Mouse (Mus musculus) liver, adult 2 months (tissue): ENCODE measurements around the gene Igf2r. TPM values are rescaled to one million over a fixed set of nuclear protein-coding genes. Genes with fewer than 3 reads are reported as not detected.

ENCODE experiments used
- DNase-seq: peaks from one replicate; pipeline ENCODE4 v3.0.0-alpha.2; 2011; ENCODE audit warnings: low read depth, low spot score; ENCODE audit errors: extremely low read depth
- H3K27ac ChIP-seq: fragments of 200-500 bp; replicated peaks from 2 replicates; pipeline ENCODE4 v1.5.1; 2012; ENCODE audit warnings: low read depth, mild to moderate bottlenecking, control low read depth, inconsistent platforms, low read length; ENCODE audit not compliant: insufficient read depth
- H3K27me3 ChIP-seq: fragments of 200-500 bp; 2 replicates; pipeline ENCODE4 v1.6.1; 2012; ENCODE audit warnings: mild to moderate bottlenecking, moderate library complexity, low read length, inconsistent platforms; ENCODE audit not compliant: control insufficient read depth, insufficient read depth
- H3K36me3 ChIP-seq: fragments of 200-500 bp; 2 replicates; pipeline ENCODE4 v1.6.1; 2012; ENCODE audit warnings: low read length, inconsistent platforms; ENCODE audit not compliant: control insufficient read depth, insufficient read depth
- H3K4me1 ChIP-seq: fragments of 200-500 bp; 2 replicates; pipeline ENCODE4 v1.6.1; 2011; ENCODE audit warnings: low read length; ENCODE audit not compliant: control insufficient read depth, insufficient read depth
- H3K4me3 ChIP-seq: fragments of 200-500 bp; 2 replicates; pipeline ENCODE4 v1.5.1; 2011; ENCODE audit warnings: low read depth, mild to moderate bottlenecking, control low read depth, low read length, moderate library complexity; ENCODE audit not compliant: insufficient read depth
- H3K79me2 ChIP-seq: fragments of 200-500 bp; 2 replicates; pipeline ENCODE4 v1.6.1; 2012; ENCODE audit warnings: inconsistent platforms, mild to moderate bottlenecking, low read length, moderate library complexity; ENCODE audit not compliant: control insufficient read depth, insufficient read depth
- H3K9ac ChIP-seq: fragments of 200-500 bp; 2 replicates; pipeline ENCODE4 v1.6.1; 2012; ENCODE audit warnings: low read depth, mild to moderate bottlenecking, control low read depth, inconsistent platforms, low read length
- CTCF ChIP-seq: fragments of 200-500 bp; IDR thresholded peaks from 2 replicates; pipeline ENCODE4 v1.5.1; 2011; ENCODE audit warnings: low read depth, low read length, control low read depth
- POLR2A ChIP-seq: fragments of 200-500 bp; IDR thresholded peaks from 2 replicates; pipeline ENCODE4 v1.6.1; 2011; ENCODE audit warnings: low read length, control low read depth; ENCODE audit not compliant: insufficient read depth; ENCODE audit errors: extremely low read depth
- WGBS: fragments of 180-500 bp; shearing (Covaris S2); methylation state at CpG from one replicate; pipeline ENCODE4 v1.1.7; 2018; 5-methylcytosine and 5-hydroxymethylcytosine counted together
- polyA plus RNA-seq: library from polyadenylated mRNA; depleted of rRNA; stranded (reverse); fragments of >200 nt; gene quantifications from 2 replicates; pipeline ENCODE4 v1.2.3, GENCODE M21; 2012
- total RNA-seq: library from RNA; depleted of rRNA; stranded (reverse); fragments of >200 nt; gene quantifications from 2 replicates; pipeline ENCODE4 v1.2.3, GENCODE M21; 2014

The Igf2r gene
- total and polyA plus RNA-seq, 2 experiments = 8.0 to 22.3 TPM

DNA sequence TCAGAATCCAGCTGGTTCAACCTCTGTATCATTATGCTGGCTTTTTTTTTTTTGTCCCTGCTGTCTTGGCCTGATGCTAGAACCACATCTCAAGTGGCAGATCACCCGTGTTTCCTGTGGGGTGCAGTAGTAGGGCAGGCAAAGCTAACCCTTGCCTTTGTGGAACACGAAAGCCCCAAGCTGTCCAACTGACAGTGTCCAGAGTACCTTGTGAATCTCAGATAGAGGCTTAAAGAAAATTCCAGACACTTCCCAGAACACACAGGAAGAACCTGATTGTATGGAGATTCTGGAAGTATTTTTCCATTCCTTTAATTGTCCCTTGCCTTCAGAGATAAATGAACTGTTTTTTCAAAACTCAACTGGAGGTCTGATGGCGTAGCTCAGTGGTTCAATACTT is 4.5 kb upstream of the Igf2r start:
- no peak for TF ChIP-seq POLR2A
- TF ChIP-seq CTCF = no peak
- H3K27me3 ChIP-seq = no peaks in the 10 kb centered on the region
- H3K4me3 ChIP-seq = no peak overlapping the region
- H3K36me3 ChIP-seq = no peaks in the 10 kb centered on the region
- no peak overlapping the region for H3K9ac ChIP-seq
- DNase-seq = no peak
- peaks cover 4% of the 10 kb centered on the region; the same call in 1 of the 2 replicates for H3K79me2 ChIP-seq
- 84% methylated on average over 3 of the region's 3 CpGs for WGBS
- no peaks in the 10 kb centered on the region for H3K4me1 ChIP-seq
- no peak overlapping the region for H3K27ac ChIP-seq

DNA sequence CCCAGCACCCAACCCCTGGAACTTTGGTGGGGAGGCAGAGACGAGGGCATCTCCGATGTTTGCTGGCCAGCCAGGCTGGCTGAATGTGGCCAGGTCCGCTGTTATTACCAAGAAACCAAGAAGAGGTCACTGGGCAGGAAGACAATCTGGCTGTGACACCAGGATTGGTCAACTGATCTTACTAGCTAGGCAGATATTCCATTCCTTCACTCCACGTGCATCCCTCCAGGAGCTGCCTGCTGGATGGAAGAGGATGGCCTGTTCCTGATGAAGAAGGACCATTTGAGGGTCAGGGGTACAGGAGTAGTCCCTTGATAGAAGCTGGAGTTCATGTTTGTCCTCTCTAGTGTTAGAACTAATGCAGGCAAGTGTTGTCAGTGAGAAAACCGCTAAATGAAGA is 1.0 kb upstream of the Igf2r start:
- DNase-seq = peak; percentile 44
- Histone ChIP-seq H3K27ac (no peak overlapping the region), H3K4me3 (no peak overlapping the region), H3K79me2 (peaks cover 11% of the 10 kb centered on the region), H3K9ac (no peak overlapping the region), H3K27me3 (no peaks in the 10 kb centered on the region), H3K36me3 (no peaks in the 10 kb centered on the region), H3K4me1 (no peaks in the 10 kb centered on the region)
- WGBS = 67% methylated on average over 5 of the region's 5 CpGs
- no peak for TF ChIP-seq CTCF

DNA sequence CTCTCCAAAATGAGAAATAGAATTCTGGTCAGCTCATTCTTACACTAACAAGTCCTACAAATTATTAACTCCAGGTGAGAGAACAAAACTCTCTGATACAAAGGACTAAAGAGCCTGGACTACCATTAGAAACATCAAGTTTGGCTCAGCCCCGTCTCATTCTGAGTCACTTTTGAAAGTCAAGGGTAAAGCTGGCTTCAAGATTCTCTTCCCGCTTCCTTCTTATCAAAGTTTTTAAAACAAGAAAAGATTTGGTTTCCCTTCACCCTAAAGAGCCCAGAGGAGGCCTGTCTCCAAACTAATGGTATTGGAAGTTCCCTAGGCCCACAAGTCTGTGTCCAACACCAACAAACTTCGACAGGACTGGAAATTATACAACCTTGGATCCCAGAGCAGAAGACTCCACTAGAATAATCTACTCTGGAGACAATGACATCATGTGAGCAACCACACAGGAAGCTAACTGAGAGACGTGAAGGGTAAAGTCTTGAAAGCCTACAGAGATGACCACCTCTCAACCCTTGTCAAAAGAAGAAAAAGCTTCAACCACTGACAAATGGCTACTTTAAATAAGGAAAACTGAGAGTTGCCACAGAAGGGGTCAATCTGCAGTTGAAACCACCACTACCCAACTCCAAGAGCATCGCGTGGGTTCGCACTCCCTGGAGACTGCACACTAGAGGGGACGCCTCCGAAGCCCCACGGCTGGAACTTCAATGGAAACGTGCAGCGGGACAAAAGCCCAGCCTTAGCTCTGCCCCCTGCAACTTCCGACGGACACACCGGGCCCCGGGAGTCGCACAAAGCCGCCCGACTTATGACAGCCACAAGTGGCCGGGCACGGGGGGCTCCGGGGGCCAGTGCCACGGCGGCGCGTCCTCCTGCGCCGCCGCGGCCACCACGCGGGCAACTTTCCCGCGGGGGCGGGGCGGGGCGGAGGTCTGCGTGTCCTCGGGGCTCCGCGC is 767 bp downstream of the Igf2r start:
- DNase-seq = peak; percentile 31
- 47% methylated on average over 41 of the region's 41 CpGs for WGBS
- TF ChIP-seq CTCF = no peak
- no peak for TF ChIP-seq POLR2A

DNA sequence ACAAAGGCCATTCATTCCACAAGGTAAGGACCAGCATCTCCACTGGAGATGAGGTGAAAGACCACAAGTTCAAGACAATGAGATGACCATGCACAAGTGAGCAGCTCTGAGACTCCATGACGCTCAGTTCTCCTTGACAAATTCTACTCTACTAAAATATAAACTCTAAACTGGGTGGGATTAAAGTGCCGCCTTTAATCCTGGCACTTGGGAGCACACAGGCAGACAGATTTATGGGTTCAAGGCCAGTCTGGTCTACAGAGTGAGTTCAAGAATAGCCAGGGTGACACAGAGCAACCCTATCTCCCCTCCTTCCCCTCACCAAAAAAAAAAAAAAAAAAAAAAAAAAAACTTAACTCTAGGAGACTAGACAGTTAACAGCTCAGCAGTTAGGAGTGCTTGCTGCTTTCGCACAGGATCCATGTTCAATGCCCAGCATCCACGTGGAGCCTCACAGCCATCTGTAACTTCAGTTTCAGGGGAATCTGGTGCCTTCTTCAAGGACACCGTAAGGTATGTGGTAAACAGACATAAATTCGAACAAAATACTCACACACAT is 2.1 kb downstream of the Igf2r start:
- 79% methylated on average over 6 of the region's 6 CpGs for WGBS
- Histone ChIP-seq H3K79me2 (peaks cover 11% of the 10 kb centered on the region), H3K27ac (no peak overlapping the region), H3K27me3 (no peaks in the 10 kb centered on the region), H3K9ac (no peak overlapping the region), H3K4me1 (no peaks in the 10 kb centered on the region), H3K4me3 (no peak overlapping the region), H3K36me3 (no peaks in the 10 kb centered on the region)
- DNase-seq = no peak
- TF ChIP-seq POLR2A = no peak
- TF ChIP-seq CTCF = no peak

More for the DNA sequence above, 767 bp downstream of the Igf2r start:
- Histone ChIP-seq H3K79me2 (peaks cover 11% of the 10 kb centered on the region), H3K4me3 (peak overlapping the region; percentile 97), H3K27me3 (no peaks in the 10 kb centered on the region), H3K27ac (peak overlapping the region; percentile 70; the same call in 1 of the 2 replicates), H3K36me3 (no peaks in the 10 kb centered on the region), H3K9ac (peak overlapping the region; percentile 96), H3K4me1 (no peaks in the 10 kb centered on the region)

DNA sequence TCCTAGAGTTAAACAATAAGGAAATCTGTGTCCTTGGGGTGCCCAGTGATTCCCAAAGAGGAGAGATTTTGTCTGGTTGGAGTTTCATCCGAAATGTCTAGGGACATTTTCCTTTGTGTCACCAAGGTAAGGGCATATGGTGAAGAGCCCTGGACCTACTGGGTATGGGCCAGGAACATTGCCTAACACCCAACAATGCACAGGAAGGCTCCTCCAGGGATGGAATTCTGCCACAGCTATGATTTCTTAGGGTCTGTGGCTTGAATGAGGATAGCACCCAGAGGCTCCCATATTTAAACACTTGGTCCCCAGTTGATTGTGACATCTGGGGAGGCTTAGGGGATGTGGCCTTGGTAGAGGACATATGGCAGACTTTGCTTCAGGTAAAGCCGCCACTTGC is 6.1 kb downstream of the Igf2r start:
- no peak overlapping the region for H3K4me3 ChIP-seq

More for the DNA sequence above, 6.1 kb downstream of the Igf2r start:
- no peak for DNase-seq
- H3K9ac ChIP-seq = no peak overlapping the region
- WGBS = 95% methylated on average over 2 of the region's 2 CpGs
- peaks cover 10% of the 10 kb centered on the region; the same call in 1 of the 2 replicates for H3K79me2 ChIP-seq
- H3K36me3 ChIP-seq = no peaks in the 10 kb centered on the region; the same call in 1 of the 2 replicates
- H3K4me1 ChIP-seq = peaks cover 12% of the 10 kb centered on the region
- no peak overlapping the region for H3K27ac ChIP-seq
- TF ChIP-seq CTCF = no peak
- no peak for TF ChIP-seq POLR2A
- H3K27me3 ChIP-seq = no peaks in the 10 kb centered on the region
